ENCODE assay signal across 17 mouse cellular contexts in genomic region chr5:46643009-46643408, GRCm38 (mm10).
DNase-seq lines count a peak whose midpoint lies in the region; ATAC-seq and TF ChIP-seq lines count a peak whose summit lies in the region.
"Had no signal": no experiment of that assay in that cellular context is flagged by ENCODE, and none has a peak within 500 bp of the region (broad histone marks: within the 10 kb centered on the region; RNA-seq: fewer than 3 reads in every experiment).

No protein-coding gene starts in this region.

- 0 out of 2 replicates have a peak, but pooled peaks have one; percentile 21 for ATAC-seq in forebrain, embryonic 13.5 days
- ATAC-seq in forebrain, embryonic 15.5 days (replicated peaks) = no peak
- ATAC-seq in liver, embryonic 11.5 days (replicated peaks; ENCODE audit: low FRiP score) = no peak
- ATAC-seq: forebrain, embryonic 14.5 days; forebrain, postnatal 0 days had no signal

- no peaks in the 10 kb centered on the region for H3K79me2 ChIP-seq in liver, adult 2 months (ENCODE audit: control insufficient read depth, insufficient read depth, low read length)

- H3K4me2 ChIP-seq in forebrain, embryonic 13.5 days = no peak overlapping the region
- no peak overlapping the region for H3K4me2 ChIP-seq in forebrain, embryonic 15.5 days (replicated peaks)
- H3K4me2 ChIP-seq in liver, embryonic 11.5 days = no peak overlapping the region
- H3K4me2 ChIP-seq: embryonic facial prominence, embryonic 12.5 days had no signal

- no peak for TF ChIP-seq POLR2A in liver, adult 2 months (IDR thresholded peaks at IDR 0.05; ENCODE audit: extremely low read depth, insufficient read depth, low read length)

- no peak overlapping the region for H3K4me3 ChIP-seq in forebrain, embryonic 13.5 days
- H3K4me3 ChIP-seq in forebrain, embryonic 15.5 days = no peak overlapping the region
- no peak overlapping the region for H3K4me3 ChIP-seq in liver, adult 2 months (ENCODE audit: insufficient read depth, low read depth, low read length)
- H3K4me3 ChIP-seq in liver, embryonic 11.5 days (ENCODE audit: low read depth, low read length) = no peak overlapping the region
- H3K4me3 ChIP-seq: embryonic facial prominence, embryonic 10.5 days; embryonic facial prominence, embryonic 12.5 days had no signal

- TF ChIP-seq CTCF in liver, adult 2 months (IDR thresholded peaks at IDR 0.05; ENCODE audit: low read depth, low read length) = no peak

- H3K27me3 ChIP-seq in forebrain, embryonic 13.5 days = no peaks in the 10 kb centered on the region
- no peaks in the 10 kb centered on the region for H3K27me3 ChIP-seq in forebrain, embryonic 15.5 days
- H3K27me3 ChIP-seq in liver, adult 2 months (ENCODE audit: control insufficient read depth, insufficient read depth, low read length) = no peaks in the 10 kb centered on the region
- H3K27me3 ChIP-seq in liver, embryonic 11.5 days (replicated peaks; ENCODE audit: control insufficient read depth, insufficient read depth, low read length) = no peaks in the 10 kb centered on the region
- H3K27me3 ChIP-seq: embryonic facial prominence, embryonic 12.5 days had no signal

- no peaks in the 10 kb centered on the region for H3K36me3 ChIP-seq in forebrain, embryonic 13.5 days (ENCODE audit: poor library complexity, severe bottlenecking)
- H3K36me3 ChIP-seq in forebrain, embryonic 15.5 days = no peaks in the 10 kb centered on the region
- no peaks in the 10 kb centered on the region for H3K36me3 ChIP-seq in liver, adult 2 months (ENCODE audit: control insufficient read depth, insufficient read depth, low read length)
- no peaks in the 10 kb centered on the region for H3K36me3 ChIP-seq in liver, embryonic 11.5 days (ENCODE audit: control insufficient read depth, insufficient read depth, low read length)
- H3K36me3 ChIP-seq: embryonic facial prominence, embryonic 10.5 days; embryonic facial prominence, embryonic 12.5 days had no signal

- WGBS in forebrain, embryonic 13.5 days = 79% methylated on average over 2 of the region's 2 CpGs
- WGBS in forebrain, embryonic 15.5 days = 80% methylated on average over 2 of the region's 2 CpGs
- WGBS in liver, adult 2 months = 46% methylated on average over 2 of the region's 2 CpGs
- WGBS in liver, embryonic 11.5 days = 62% methylated on average over 2 of the region's 2 CpGs

- no peak overlapping the region for H3K27ac ChIP-seq in forebrain, embryonic 13.5 days
- H3K27ac ChIP-seq in forebrain, embryonic 15.5 days (replicated peaks) = no peak overlapping the region
- no peak overlapping the region for H3K27ac ChIP-seq in liver, adult 2 months (replicated peaks; ENCODE audit: insufficient read depth, low read depth, low read length)
- no peak overlapping the region for H3K27ac ChIP-seq in liver, embryonic 11.5 days (ENCODE audit: low read depth, low read length)
- H3K27ac ChIP-seq: embryonic facial prominence, embryonic 10.5 days; embryonic facial prominence, embryonic 12.5 days had no signal

- no peak overlapping the region for H3K9ac ChIP-seq in forebrain, embryonic 13.5 days
- no peak overlapping the region for H3K9ac ChIP-seq in forebrain, embryonic 15.5 days (replicated peaks)
- no peak overlapping the region for H3K9ac ChIP-seq in liver, adult 2 months (ENCODE audit: low read depth, low read length)
- H3K9ac ChIP-seq in liver, embryonic 11.5 days (ENCODE audit: low read depth, low read length) = no peak overlapping the region
- H3K9ac ChIP-seq: embryonic facial prominence, embryonic 12.5 days; forebrain, postnatal 0 days had no signal

- DNase-seq in liver, adult 2 months (ENCODE audit: extremely low read depth, low read depth, low spot score) = peak; percentile 14
- DNase-seq in liver, embryonic 11.5 days (ENCODE audit: low spot score) = no peak
- DNase-seq in kidney, postnatal 14 days = no peak
- DNase-seq: adrenal gland, adult 2 months; adrenal gland, postnatal 10 days; adrenal gland, postnatal 25 days; cerebellum, adult 11 months; cerebellum, adult 18-20 months; cerebellum, adult 8-10 months; cerebellum, adult 9-11 months; cerebellum, postnatal 14 days; forebrain, postnatal 0 days had no signal

- no peaks in the 10 kb centered on the region for H3K9me3 ChIP-seq in forebrain, embryonic 13.5 days (replicated peaks)
- no peaks in the 10 kb centered on the region for H3K9me3 ChIP-seq in forebrain, embryonic 15.5 days
- no peaks in the 10 kb centered on the region for H3K9me3 ChIP-seq in liver, embryonic 11.5 days (ENCODE audit: control insufficient read depth, low read length)
- H3K9me3 ChIP-seq: embryonic facial prominence, embryonic 10.5 days; embryonic facial prominence, embryonic 12.5 days had no signal

- no peaks in the 10 kb centered on the region for H3K4me1 ChIP-seq in forebrain, embryonic 13.5 days
- H3K4me1 ChIP-seq in forebrain, embryonic 15.5 days = no peaks in the 10 kb centered on the region
- no peaks in the 10 kb centered on the region for H3K4me1 ChIP-seq in liver, adult 2 months (ENCODE audit: control insufficient read depth, insufficient read depth, low read length)
- no peaks in the 10 kb centered on the region for H3K4me1 ChIP-seq in liver, embryonic 11.5 days (replicated peaks; ENCODE audit: control insufficient read depth, insufficient read depth, low read length)
- H3K4me1 ChIP-seq: embryonic facial prominence, embryonic 10.5 days; embryonic facial prominence, embryonic 12.5 days had no signal
